Mouse (Mus musculus) CH12.LX (cell line): ENCODE measurements at regions not wholly inside any gene's neighbourhood (a gene's known extent, or its start where the extent isn't known, plus 50 kb on each side); places are given as distances from the start of the nearest gene placed in this dataset.

Experiments
- DNase-seq: peaks from one replicate; pipeline ENCODE4 v3.0.0-alpha.2; 2013; ENCODE audit errors: extremely low read depth
- H3K27ac ChIP-seq: 2 replicates; pipeline ENCODE4 v1.5.1; 2012; ENCODE audit warnings: low read depth, mild to moderate bottlenecking, control low read depth, moderate library complexity; ENCODE audit not compliant: insufficient read depth
- H3K27me3 ChIP-seq: replicated peaks from 2 replicates; pipeline ENCODE3; 2012; ENCODE audit warnings: inconsistent platforms
- H3K36me3 ChIP-seq, 2 experiments: replicated peaks in 1 of 2; 2 replicates each; pipeline versions ENCODE3 to v1.6.1; 2012; ENCODE audit warnings: inconsistent platforms in 1 of 2, low read length in 1 of 2, mild to moderate bottlenecking in 1 of 2, mixed read lengths in 1 of 2, moderate library complexity in 1 of 2; ENCODE audit not compliant: control insufficient read depth in 1 of 2, insufficient read depth in 1 of 2
- H3K4me1 ChIP-seq, 2 experiments: 2 replicates each; pipeline ENCODE4 v1.6.1; 2012; ENCODE audit warnings: inconsistent platforms in 1 of 2, moderate library complexity in 1 of 2; ENCODE audit not compliant: insufficient read depth in 2 of 2, control insufficient read depth in 1 of 2
- H3K4me2 ChIP-seq: 2 replicates; pipeline ENCODE4 v1.6.1; 2012; ENCODE audit warnings: low read depth, mild to moderate bottlenecking, control low read depth; ENCODE audit not compliant: poor library complexity, insufficient read depth, severe bottlenecking
- H3K4me3 ChIP-seq, 3 experiments: fragments of 150-350 bp in 1 of 3; sonication (generic) in 1 of 3; replicated peaks in 1 of 3; 2 replicates each; pipeline versions ENCODE3 to v1.5.1; 2011 to 2012; ENCODE audit warnings: low read depth in 2 of 3, low read length in 2 of 3, mild to moderate bottlenecking in 2 of 3, moderate library complexity in 2 of 3, control low read depth in 1 of 3, improper control_type of control experiment in 1 of 3, inconsistent platforms in 1 of 3, mixed read lengths in 1 of 3; ENCODE audit not compliant: poor library complexity in 1 of 3
- H3K79me2 ChIP-seq: replicated peaks from 2 replicates; pipeline ENCODE4 v1.6.1; 2012; ENCODE audit warnings: mild to moderate bottlenecking, moderate library complexity; ENCODE audit not compliant: control insufficient read depth, poor library complexity, insufficient read depth, severe bottlenecking; ENCODE audit errors: extremely low read depth
- H3K9ac ChIP-seq: 2 replicates; pipeline ENCODE4 v1.6.1; 2012; ENCODE audit warnings: low read depth, mild to moderate bottlenecking, control low read depth, moderate library complexity; ENCODE audit not compliant: insufficient read depth
- H3K9me3 ChIP-seq: replicated peaks from 2 replicates; pipeline ENCODE3; 2012; ENCODE audit warnings: low read length, inconsistent platforms, mixed read lengths
- CTCF ChIP-seq, 2 experiments: IDR thresholded peaks in 1 of 2; conservative IDR thresholded peaks in 1 of 2; 2 replicates each; pipeline ENCODE4 v1.5.1; 2011 to 2012; ENCODE audit warnings: low read depth in 2 of 2, low read length in 2 of 2, improper control_type of control experiment in 1 of 2, inconsistent platforms in 1 of 2, mild to moderate bottlenecking in 1 of 2, moderate library complexity in 1 of 2
- E2F4 ChIP-seq: IDR thresholded peaks from 2 replicates; pipeline ENCODE4 v1.6.1; 2011; ENCODE audit warnings: low read depth, low read length, improper control_type of control experiment; ENCODE audit not compliant: insufficient replicate concordance
- ETS1 ChIP-seq: conservative IDR thresholded peaks from 2 replicates; pipeline ENCODE4 v1.6.1; 2012; ENCODE audit warnings: low read depth, mild to moderate bottlenecking, inconsistent platforms, low read length, improper control_type of control experiment, moderate library complexity
- MAFK ChIP-seq: IDR thresholded peaks from 2 replicates; pipeline ENCODE4 v1.6.1; 2011; ENCODE audit warnings: low read length, improper control_type of control experiment; ENCODE audit not compliant: insufficient replicate concordance
- RAD21 ChIP-seq: IDR thresholded peaks from 2 replicates; pipeline ENCODE4 v1.6.1; 2011; ENCODE audit warnings: low read depth, mild to moderate bottlenecking, low read length, improper control_type of control experiment, moderate library complexity
- RCOR1 ChIP-seq: conservative IDR thresholded peaks from 2 replicates; pipeline ENCODE4 v1.6.1; 2012; ENCODE audit warnings: low read depth, mild to moderate bottlenecking, inconsistent platforms, low read length, improper control_type of control experiment
- SMC3 ChIP-seq: IDR thresholded peaks from 2 replicates; pipeline ENCODE4 v1.6.1; 2011; ENCODE audit warnings: low read depth, low read length, improper control_type of control experiment
- ZC3H11A ChIP-seq: IDR thresholded peaks from 2 replicates; pipeline ENCODE4 v1.6.1; 2012; ENCODE audit warnings: low read depth, mild to moderate bottlenecking, inconsistent platforms, low read length, improper control_type of control experiment
- dilution Hi-C: fragments of 300-500 bp; cut with MboI; formaldehyde crosslinking; loops from 2 replicates; pipeline ENCODE4 v1.14.3; 2020; ENCODE audit warnings: low sequenced_read_pairs; ENCODE audit not compliant: extremely low pct_unique_long_range_greater_than_20kb, extremely low pct_ligation_motif_present
- in situ Hi-C: fragments of 300-500 bp; cut with MboI; formaldehyde crosslinking; loops from 3 replicates; pipeline ENCODE4 v1.14.3; 2019; ENCODE audit warnings: low sequenced_read_pairs, low pct_ligation_motif_present, low pct_unique_long_range_greater_than_20kb, mixed read lengths

DNA sequence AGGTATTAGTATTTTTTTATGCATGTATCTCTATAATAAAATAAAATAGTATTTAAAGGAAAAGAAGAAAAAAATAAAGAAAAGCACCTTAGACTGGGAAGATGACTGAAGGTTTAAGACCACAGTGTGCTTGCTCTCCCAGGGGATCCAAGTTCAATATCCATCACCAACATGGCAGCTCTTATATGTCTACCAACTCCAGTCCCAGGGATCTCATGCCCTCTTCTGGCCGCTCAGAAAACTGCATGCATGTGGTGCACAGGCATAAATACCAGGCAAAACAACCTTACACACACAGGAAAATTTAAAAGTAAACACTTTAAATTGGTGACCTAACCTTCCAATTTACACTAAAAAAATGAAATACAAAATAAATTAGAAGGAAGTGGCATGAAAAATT lies 586.6 kb upstream of the Cntn4 start:
- H3K9ac ChIP-seq: no peak overlapping the region
- H3K36me3 ChIP-seq: no peaks in the 10 kb centered on the region
- H3K79me2 ChIP-seq: no peaks in the 10 kb centered on the region
- H3K4me3 ChIP-seq: no peak overlapping the region
- H3K4me1 ChIP-seq: no peaks in the 10 kb centered on the region
- peaks cover 18% of the 10 kb centered on the region for H3K9me3 ChIP-seq
- H3K4me2 ChIP-seq: no peak overlapping the region
- H3K27ac ChIP-seq: no peak overlapping the region
- no peaks in the 10 kb centered on the region for H3K27me3 ChIP-seq
- dilution Hi-C loops: no loop called here
- TF ChIP-seq ETS1 (no peak), E2F4 (no peak), SMC3 (no peak), MAFK (no peak), CTCF (conservative IDR thresholded peaks at IDR 0.05 in 1 of 2, IDR thresholded peaks at IDR 0.05 in 1 of 2; ENCODE audit: low read depth in 2 of 2, low read length in 2 of 2) (peak in 1 of 2 experiments; percentile 22; a peak in 2 of 4 replicates), RAD21 (peak; percentile 19), ZC3H11A (no peak), RCOR1 (no peak)
- peak; percentile 1 for DNase-seq
- in situ Hi-C loops: no loop called here
